15 mouse cellular contexts compared by ENCODE assay signal in genomic region chr14:72171777-72172176, GRCm38 (mm10).
"Had no signal": no experiment of that assay in that cellular context is flagged by ENCODE, and none has a peak within 500 bp of the region (broad histone marks: within the 10 kb centered on the region; RNA-seq: fewer than 3 reads in every experiment).

No protein-coding gene starts in this region.

- H3K27me3 ChIP-seq: neural tube, embryonic 13.5 days; neural tube, embryonic 15.5 days; stomach, embryonic 15.5 days had no signal

- H3K27ac ChIP-seq: neural tube, embryonic 13.5 days; neural tube, embryonic 15.5 days; stomach, embryonic 15.5 days; stomach, postnatal 0 days had no signal

- H3K4me2 ChIP-seq: neural tube, embryonic 13.5 days; neural tube, embryonic 15.5 days; stomach, embryonic 15.5 days had no signal

- H3K36me3 ChIP-seq: neural tube, embryonic 13.5 days; neural tube, embryonic 15.5 days; stomach, embryonic 15.5 days had no signal

- H3K9ac ChIP-seq: neural tube, embryonic 13.5 days; neural tube, embryonic 15.5 days; stomach, embryonic 15.5 days had no signal

- DNase-seq: right cerebral cortex, adult 18-20 months; right cerebral cortex, postnatal 14 days; right cerebral cortex, postnatal 25 days; right cerebral cortex, postnatal 4 days; spleen, adult 18-20 months; thymus, adult 18-20 months; thymus, adult 2 months; thymus, postnatal 14 days; thymus, postnatal 25 days; thymus, postnatal 36 days; thymus, postnatal 4 days had no signal

- H3K9me3 ChIP-seq: neural tube, embryonic 13.5 days; neural tube, embryonic 15.5 days; stomach, embryonic 15.5 days had no signal

- H3K4me1 ChIP-seq: neural tube, embryonic 13.5 days; stomach, embryonic 15.5 days had no signal

- H3K4me3 ChIP-seq: neural tube, embryonic 13.5 days; neural tube, embryonic 15.5 days; stomach, embryonic 15.5 days had no signal
